Mouse (Mus musculus) 416B (cell line): ENCODE results near the gene Ndufs1.

Experiments used
- DNase-seq: peaks from one replicate; pipeline ENCODE4 v3.0.0; 2011; ENCODE audit warnings: low read depth

The Ndufs1 gene

GRCm38 (mm10) chr1:63115540-63115939 lies 61.1 kb downstream of the Ndufs1 start:
- no peak for DNase-seq

GRCm38 (mm10) chr1:63115096-63115495 lies 61.5 kb downstream of the Ndufs1 start:
- DNase-seq = peak; percentile 46

- DNase-seq = peak; percentile 93
Measured at GRCm38 (mm10) chr1:63114136-63114781, 62.4 kb downstream of the Ndufs1 start, which contains the start of gene Ino80d. TSS of gene Ino80d (minus strand) at chr1:63114667.

- peak; percentile 52 for DNase-seq
Measured at GRCm38 (mm10) chr1:63113274-63114135, 63.1 kb downstream of the Ndufs1 start.

- DNase-seq = no peak
Measured at GRCm38 (mm10) chr1:63112865-63113261, 63.8 kb downstream of the Ndufs1 start.

- no peak for DNase-seq
Measured at GRCm38 (mm10) chr1:63112151-63112864, 64.3 kb downstream of the Ndufs1 start.

- DNase-seq = peak; percentile 61
Measured at GRCm38 (mm10) chr1:63110536-63111285, 65.9 kb downstream of the Ndufs1 start.

- DNase-seq = peak; percentile 38
Measured at GRCm38 (mm10) chr1:63107614-63108327, 68.9 kb downstream of the Ndufs1 start.

- DNase-seq = no peak
Measured at GRCm38 (mm10) chr1:63102758-63103451, 73.7 kb downstream of the Ndufs1 start.

GRCm38 (mm10) chr1:63100196-63100595 lies 76.4 kb downstream of the Ndufs1 start:
- DNase-seq = no peak

- DNase-seq = no peak
Measured at GRCm38 (mm10) chr1:63098831-63099230, 77.8 kb downstream of the Ndufs1 start.

GRCm38 (mm10) chr1:63096071-63096470 lies 80.6 kb downstream of the Ndufs1 start:
- no peak for DNase-seq
